Mouse (Mus musculus) MEL (cell line): ENCODE data around the gene Adam12.

Experiments used
- BHLHE40 ChIP-seq: IDR thresholded peaks from 2 replicates; pipeline ENCODE4 v1.6.1; 2012; ENCODE audit warnings: low read depth, mild to moderate bottlenecking, inconsistent platforms, low read length, improper control_type of control experiment, borderline replicate concordance
- CTCF ChIP-seq, 3 experiments: IDR thresholded peaks in 2 of 3; conservative IDR thresholded peaks in 1 of 3; 2 replicates each; pipeline ENCODE4 v1.5.1; 2011 to 2012; ENCODE audit warnings: low read length in 3 of 3, low read depth in 2 of 3, mild to moderate bottlenecking in 2 of 3, improper control_type of control experiment in 1 of 3, inconsistent platforms in 1 of 3, mixed read lengths in 1 of 3, moderate library complexity in 1 of 3; ENCODE audit not compliant: control insufficient read depth in 1 of 3, insufficient read depth in 1 of 3, poor library complexity in 1 of 3, severe bottlenecking in 1 of 3
- EP300 ChIP-seq, 2 experiments: IDR thresholded peaks; 2 replicates each; pipeline ENCODE4 v1.6.1; 2011; ENCODE audit warnings: improper control_type of control experiment in 2 of 2, low read length in 2 of 2, low read depth in 1 of 2, mild to moderate bottlenecking in 1 of 2
- HCFC1 ChIP-seq: IDR thresholded peaks from 2 replicates; pipeline ENCODE4 v1.6.1; 2012; ENCODE audit warnings: low read depth, mild to moderate bottlenecking, inconsistent platforms, low read length, improper control_type of control experiment, moderate library complexity
- MAZ ChIP-seq: IDR thresholded peaks from 2 replicates; pipeline ENCODE4 v1.6.1; 2012; ENCODE audit warnings: low read depth, mild to moderate bottlenecking, inconsistent platforms, low read length, improper control_type of control experiment
- POLR2A ChIP-seq, 2 experiments: IDR thresholded peaks; 2 replicates each; pipeline ENCODE4 v1.6.1; 2011 to 2012; ENCODE audit warnings: low read length in 2 of 2, mild to moderate bottlenecking in 2 of 2, control low read depth in 1 of 2, improper control_type of control experiment in 1 of 2, low read depth in 1 of 2, moderate library complexity in 1 of 2; ENCODE audit not compliant: control insufficient read depth in 1 of 2, insufficient read depth in 1 of 2, poor library complexity in 1 of 2
- POLR2AphosphoS5 ChIP-seq: IDR thresholded peaks from 2 replicates; pipeline ENCODE4 v1.6.1; 2012; ENCODE audit warnings: low read depth, borderline replicate concordance, mild to moderate bottlenecking, inconsistent platforms, low read length, moderate library complexity, mixed read lengths
- RCOR1 ChIP-seq: IDR thresholded peaks from 2 replicates; pipeline ENCODE4 v1.6.1; 2012; ENCODE audit warnings: low read depth, mild to moderate bottlenecking, inconsistent platforms, low read length, improper control_type of control experiment
- SMC3 ChIP-seq: IDR thresholded peaks from 2 replicates; pipeline ENCODE4 v1.6.1; 2011; ENCODE audit warnings: low read depth, low read length, improper control_type of control experiment
- TBP ChIP-seq: IDR thresholded peaks from 2 replicates; pipeline ENCODE4 v1.8.0; 2011; ENCODE audit warnings: low read depth, low read length, improper control_type of control experiment
- TCF12 ChIP-seq: IDR thresholded peaks from 2 replicates; pipeline ENCODE4 v1.6.1; 2014; ENCODE audit warnings: low read depth, mild to moderate bottlenecking, inconsistent platforms, low read length, improper control_type of control experiment, moderate library complexity
- ZC3H11A ChIP-seq: IDR thresholded peaks from 2 replicates; pipeline ENCODE4 v1.6.1; 2012; ENCODE audit warnings: low read depth, mild to moderate bottlenecking, inconsistent platforms, low read length, improper control_type of control experiment

GRCm38 (mm10) chr7:133959200-133959599, 272.7 kb downstream of the Adam12 start:
- TF ChIP-seq CTCF (IDR thresholded peaks at IDR 0.05 in 2 of 3, conservative IDR thresholded peaks at IDR 0.05 in 1 of 3; ENCODE audit: control insufficient read depth in 1 of 3, insufficient read depth in 1 of 3, low read depth in 2 of 3, low read length in 3 of 3, poor library complexity in 1 of 3, severe bottlenecking in 1 of 3) = no peak
- no peak for TF ChIP-seq RCOR1
- no peak for TF ChIP-seq HCFC1
- no peak for TF ChIP-seq TCF12
- no peak for TF ChIP-seq POLR2A (IDR thresholded peaks at IDR 0.05; ENCODE audit: control insufficient read depth in 1 of 2, insufficient read depth in 1 of 2, low read depth in 1 of 2, low read length in 2 of 2, poor library complexity in 1 of 2)
- TF ChIP-seq SMC3 = no peak
- no peak for TF ChIP-seq ZC3H11A
- no peak for TF ChIP-seq MAZ
- no peak for TF ChIP-seq TBP
- no peak for TF ChIP-seq POLR2AphosphoS5
- TF ChIP-seq BHLHE40 = no peak
- no peak for TF ChIP-seq EP300 (IDR thresholded peaks at IDR 0.05; ENCODE audit: low read depth in 1 of 2, low read length in 2 of 2)
